Mouse (Mus musculus) hindbrain, embryonic 10.5 days (tissue): ENCODE data around the gene Lrsam1. TPM values are rescaled to one million over a fixed set of nuclear protein-coding genes. Genes with fewer than 3 reads are reported as not detected.

Experiments
- DNase-seq: peaks from one replicate; pipeline ENCODE4 v3.0.0-alpha.2; 2017; ENCODE audit warnings: low spot score
- H3K27ac ChIP-seq: fragments of 300-500 bp; sonication (generic); 2 replicates; pipeline ENCODE4 v1.5.1; 2016; ENCODE audit warnings: mild to moderate bottlenecking, moderate library complexity
- H3K27me3 ChIP-seq: fragments of 300-500 bp; sonication (generic); 2 replicates; pipeline ENCODE4 v1.6.1; 2016; ENCODE audit warnings: mild to moderate bottlenecking; ENCODE audit not compliant: poor library complexity, insufficient read depth, severe bottlenecking
- H3K36me3 ChIP-seq: fragments of 300-500 bp; sonication (generic); 2 replicates; pipeline ENCODE4 v1.6.1; 2016; ENCODE audit warnings: mild to moderate bottlenecking, moderate library complexity
- H3K4me1 ChIP-seq: fragments of 300-500 bp; sonication (generic); replicated peaks from 2 replicates; pipeline ENCODE4 v1.6.1; 2016; ENCODE audit warnings: mild to moderate bottlenecking
- H3K4me3 ChIP-seq: fragments of 300-500 bp; sonication (generic); 2 replicates; pipeline ENCODE4 v1.5.1; 2016; ENCODE audit warnings: mild to moderate bottlenecking, moderate library complexity
- H3K9me3 ChIP-seq: fragments of 300-500 bp; sonication (generic); 2 replicates; pipeline ENCODE4 v1.6.1; 2016; ENCODE audit warnings: mild to moderate bottlenecking, moderate library complexity
- WGBS: fragments of 180-500 bp; shearing (Covaris S2); methylation state at CpG from one replicate; pipeline ENCODE4 v1.1.7; 2016; 5-methylcytosine and 5-hydroxymethylcytosine counted together
- polyA plus RNA-seq: library from polyadenylated mRNA; unstranded; fragments of >200 nt; fragmentation: Nextera tagmentation; extraction: Ambion mirVana; gene quantifications from 2 replicates; pipeline ENCODE4 v1.2.1, GENCODE M21; 2016

Lrsam1 gene
- polyA plus RNA-seq, 1 experiment from 2014 or later = 11.5 TPM

DNA sequence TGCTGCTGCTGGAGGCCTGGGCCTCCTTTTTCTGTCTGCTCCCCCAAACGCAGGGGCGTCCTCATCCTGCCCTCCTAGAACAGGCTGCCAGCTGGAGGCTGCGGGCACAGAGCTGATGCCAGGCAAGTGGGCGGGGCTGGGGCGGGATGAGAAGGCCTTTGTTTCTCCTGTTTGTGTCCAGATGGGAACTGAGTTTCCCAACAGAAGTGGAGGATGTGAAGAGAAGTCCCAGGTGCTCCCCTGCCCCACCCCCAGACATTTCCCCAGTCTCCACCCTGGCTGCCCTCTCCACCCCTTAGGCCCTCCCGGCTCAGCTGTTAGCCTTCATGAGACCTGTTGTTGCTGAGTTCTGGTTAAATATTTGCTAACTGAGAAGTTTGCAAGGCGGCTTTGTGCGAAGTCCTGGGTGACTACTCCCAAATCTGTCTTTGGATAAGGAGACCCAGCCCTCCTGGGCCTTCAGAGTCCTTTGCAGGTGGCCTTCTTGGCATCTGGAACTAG, 65.8 kb downstream of the Lrsam1 start:
- H3K4me1 ChIP-seq = peaks cover 45% of the 10 kb centered on the region
- no peak overlapping the region for H3K4me3 ChIP-seq
- no peaks in the 10 kb centered on the region for H3K9me3 ChIP-seq
- H3K27me3 ChIP-seq = no peaks in the 10 kb centered on the region
- peaks cover 20% of the 10 kb centered on the region for H3K36me3 ChIP-seq
- WGBS = 43% methylated on average over 8 of the region's 8 CpGs
- no peak for DNase-seq
- H3K27ac ChIP-seq = peak overlapping the region; percentile 64

DNA sequence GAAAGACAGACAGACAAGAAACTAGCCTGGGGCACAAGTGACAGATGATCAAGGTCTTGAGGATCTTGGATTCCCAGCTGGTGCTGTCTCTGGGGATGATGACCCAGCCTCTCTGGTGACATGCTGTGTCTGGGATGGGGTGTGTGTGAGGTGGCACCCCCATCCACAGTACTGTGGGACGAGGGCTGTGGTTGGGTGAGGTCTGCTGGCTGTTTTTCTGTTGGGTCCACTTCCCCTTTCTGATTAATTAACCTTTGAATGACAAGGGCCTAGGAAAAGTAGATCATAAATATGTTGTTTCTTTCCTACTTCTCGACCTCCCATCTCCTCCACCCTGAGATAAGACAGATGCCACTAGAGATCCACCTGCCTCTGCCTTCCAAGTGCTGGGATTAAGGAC, 67.3 kb downstream of the Lrsam1 start:
- Histone ChIP-seq H3K4me1 (peaks cover 58% of the 10 kb centered on the region), H3K27ac (no peak overlapping the region), H3K27me3 (no peaks in the 10 kb centered on the region), H3K36me3 (peaks cover 20% of the 10 kb centered on the region), H3K4me3 (no peak overlapping the region), H3K9me3 (no peaks in the 10 kb centered on the region)
- 75% methylated on average over 2 of the region's 2 CpGs for WGBS
- DNase-seq = no peak

DNA sequence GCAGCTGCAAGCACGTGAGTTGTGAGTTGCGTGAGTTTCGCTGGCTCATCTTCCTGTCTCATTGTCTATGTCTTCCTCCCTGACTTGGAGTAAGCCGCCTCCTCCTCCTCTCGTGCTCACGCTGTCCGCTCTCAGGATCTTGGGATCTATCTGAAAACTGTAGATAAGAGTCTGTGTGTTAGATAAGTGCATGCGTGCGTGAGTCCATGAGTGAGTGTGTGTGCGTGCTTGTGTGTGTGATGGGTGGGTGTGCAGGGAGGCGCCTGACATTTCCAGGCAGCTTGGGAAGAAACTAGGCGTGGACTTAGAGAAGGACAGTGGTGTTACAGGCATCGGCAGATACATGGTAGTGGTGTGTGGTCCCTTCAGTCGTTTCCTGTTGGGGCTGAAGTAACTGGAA, 68.9 kb downstream of the Lrsam1 start:
- H3K36me3 ChIP-seq = peaks cover 20% of the 10 kb centered on the region
- WGBS = 89% methylated on average over 14 of the region's 14 CpGs

DNA sequence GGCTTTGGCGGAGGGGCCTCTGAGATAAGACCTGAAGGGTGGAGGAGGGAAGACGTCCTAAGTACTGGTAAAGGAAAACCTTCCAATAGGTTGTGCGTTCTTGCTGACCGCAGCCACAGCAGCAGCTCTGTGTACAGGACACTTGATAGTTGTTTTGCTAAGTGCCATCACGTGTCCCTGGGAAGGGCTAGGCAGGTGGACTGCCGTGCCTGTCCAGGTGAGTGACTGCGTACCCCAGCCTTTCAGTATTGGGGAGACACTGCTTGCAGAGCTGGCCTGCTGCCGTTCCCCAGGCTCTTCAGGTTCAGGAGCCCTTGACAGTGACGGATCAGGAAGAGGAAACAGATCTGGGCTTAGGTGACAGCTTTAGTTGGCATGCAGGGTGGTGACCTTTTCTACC, 70.1 kb downstream of the Lrsam1 start:
- Histone ChIP-seq H3K9me3 (no peaks in the 10 kb centered on the region), H3K27me3 (no peaks in the 10 kb centered on the region), H3K4me1 (peaks cover 62% of the 10 kb centered on the region), H3K36me3 (peaks cover 20% of the 10 kb centered on the region), H3K27ac (no peak overlapping the region; the same call in 1 of the 2 replicates), H3K4me3 (no peak overlapping the region)
- no peak for DNase-seq
- WGBS = 77% methylated on average over 9 of the region's 9 CpGs

More for the DNA sequence above, 68.9 kb downstream of the Lrsam1 start:
- Histone ChIP-seq H3K4me3 (no peak overlapping the region), H3K4me1 (peaks cover 66% of the 10 kb centered on the region), H3K9me3 (no peaks in the 10 kb centered on the region), H3K27ac (no peak overlapping the region), H3K27me3 (no peaks in the 10 kb centered on the region)
- DNase-seq = no peak

DNA sequence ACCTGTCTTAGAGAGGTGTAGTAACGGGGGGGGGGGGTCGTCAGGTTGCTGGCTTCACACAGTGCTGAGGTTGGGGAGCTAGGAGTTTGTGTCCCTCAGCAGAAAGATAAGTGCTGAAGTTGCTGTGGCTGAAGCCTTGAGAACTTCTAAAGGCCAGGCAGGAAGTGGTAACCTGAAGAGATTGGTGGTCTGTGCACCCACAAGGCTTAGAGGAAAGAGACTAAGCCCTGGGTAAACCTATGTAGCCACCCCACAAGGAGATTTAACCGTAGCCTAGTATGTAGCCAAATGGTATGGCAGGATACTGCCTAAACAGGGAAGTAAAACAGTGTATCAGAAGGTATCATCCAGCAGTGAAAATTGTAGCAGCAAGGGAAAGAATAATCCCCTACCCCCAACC, 71.1 kb downstream of the Lrsam1 start:
- peaks cover 56% of the 10 kb centered on the region for H3K4me1 ChIP-seq
- H3K27ac ChIP-seq = no peak overlapping the region
- no peak for DNase-seq
- no peaks in the 10 kb centered on the region for H3K27me3 ChIP-seq
- 84% methylated on average over 3 of the region's 3 CpGs for WGBS
- no peak overlapping the region for H3K4me3 ChIP-seq
- H3K36me3 ChIP-seq = peaks cover 20% of the 10 kb centered on the region
- no peaks in the 10 kb centered on the region for H3K9me3 ChIP-seq

DNA sequence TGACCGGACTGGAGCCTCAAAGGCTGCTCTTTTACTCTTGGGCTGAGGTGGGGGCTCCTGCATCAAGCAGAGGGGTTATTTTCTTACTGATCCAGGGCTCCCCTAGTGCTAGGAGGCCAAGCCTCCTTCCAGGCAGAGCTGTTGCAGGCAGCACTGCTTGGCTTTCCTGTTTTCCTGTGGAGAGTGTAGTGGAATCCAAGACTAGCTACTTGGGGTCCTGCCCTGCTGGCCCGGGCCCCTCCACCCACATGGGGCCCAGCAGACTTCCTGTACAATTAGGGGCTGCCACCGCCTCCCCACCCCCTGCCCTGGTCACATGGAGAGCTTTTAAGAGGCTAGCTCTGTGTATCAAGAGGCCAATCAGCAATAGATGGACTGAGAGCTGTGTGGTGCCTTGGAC, 72.9 kb downstream of the Lrsam1 start:
- Histone ChIP-seq H3K4me3 (0 out of 2 replicates have a peak overlapping the region, but pooled peaks have one; percentile 11), H3K36me3 (peaks cover 14% of the 10 kb centered on the region), H3K4me1 (peaks cover 68% of the 10 kb centered on the region), H3K9me3 (no peaks in the 10 kb centered on the region), H3K27ac (peak overlapping the region; percentile 81), H3K27me3 (no peaks in the 10 kb centered on the region)
- WGBS = 42% methylated on average over 3 of the region's 3 CpGs
- DNase-seq = peak; percentile 40

DNA sequence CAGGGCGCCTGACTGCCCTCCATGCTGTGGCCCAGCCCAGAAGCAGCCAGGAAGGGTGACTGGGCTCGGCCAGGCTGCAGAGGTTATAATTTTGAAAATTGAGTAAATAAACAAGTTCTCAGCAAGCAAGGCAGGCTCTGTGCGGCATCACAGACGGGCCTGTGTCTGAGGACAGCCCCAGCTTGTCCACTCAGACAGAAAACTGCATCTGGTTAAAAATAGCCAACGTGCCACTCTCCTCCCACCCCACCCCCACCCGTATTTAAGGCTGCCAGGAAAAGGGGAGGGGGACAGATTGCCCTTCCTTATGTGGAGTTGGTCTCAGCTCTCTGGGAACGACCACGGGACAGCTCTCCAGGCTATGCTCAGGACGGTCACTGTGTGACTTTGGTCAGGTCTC, 73.4 kb downstream of the Lrsam1 start:
- peak; percentile 39 for DNase-seq
- peaks cover 73% of the 10 kb centered on the region for H3K4me1 ChIP-seq
- peaks cover 10% of the 10 kb centered on the region for H3K36me3 ChIP-seq
- peak overlapping the region; percentile 81 for H3K27ac ChIP-seq
- no peaks in the 10 kb centered on the region for H3K27me3 ChIP-seq
- H3K4me3 ChIP-seq = peak overlapping the region; percentile 11; the same call in 1 of the 2 replicates
- H3K9me3 ChIP-seq = no peaks in the 10 kb centered on the region
- WGBS = 37% methylated on average over 9 of the region's 9 CpGs

DNA sequence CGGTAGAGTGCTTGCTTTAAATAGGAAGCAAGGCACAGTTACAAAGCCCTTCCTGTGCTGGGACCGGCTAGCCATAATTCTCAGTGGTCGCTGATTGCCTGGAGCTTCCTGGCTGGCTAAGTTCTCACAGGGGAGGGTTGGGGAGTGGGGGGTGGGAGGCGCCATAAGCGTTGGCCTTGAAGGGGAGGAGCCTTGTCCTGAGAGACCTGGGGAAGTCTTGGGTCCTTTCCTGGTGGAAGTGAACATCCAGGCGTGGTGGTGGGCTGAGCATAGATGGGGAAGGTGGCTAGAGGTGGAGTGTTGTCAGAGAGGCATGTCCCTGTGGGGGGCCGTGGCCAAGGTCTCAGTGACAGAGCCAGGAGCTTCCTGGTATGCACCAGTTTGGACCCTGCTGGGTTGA, 76.7 kb downstream of the Lrsam1 start:
- WGBS = 37% methylated on average over 7 of the region's 7 CpGs
- no peak for DNase-seq
- peaks cover 88% of the 10 kb centered on the region for H3K4me1 ChIP-seq
- H3K27ac ChIP-seq = peak overlapping the region; percentile 73
- H3K4me3 ChIP-seq = no peak overlapping the region
- H3K9me3 ChIP-seq = no peaks in the 10 kb centered on the region
- no peaks in the 10 kb centered on the region for H3K36me3 ChIP-seq
- no peaks in the 10 kb centered on the region for H3K27me3 ChIP-seq

DNA sequence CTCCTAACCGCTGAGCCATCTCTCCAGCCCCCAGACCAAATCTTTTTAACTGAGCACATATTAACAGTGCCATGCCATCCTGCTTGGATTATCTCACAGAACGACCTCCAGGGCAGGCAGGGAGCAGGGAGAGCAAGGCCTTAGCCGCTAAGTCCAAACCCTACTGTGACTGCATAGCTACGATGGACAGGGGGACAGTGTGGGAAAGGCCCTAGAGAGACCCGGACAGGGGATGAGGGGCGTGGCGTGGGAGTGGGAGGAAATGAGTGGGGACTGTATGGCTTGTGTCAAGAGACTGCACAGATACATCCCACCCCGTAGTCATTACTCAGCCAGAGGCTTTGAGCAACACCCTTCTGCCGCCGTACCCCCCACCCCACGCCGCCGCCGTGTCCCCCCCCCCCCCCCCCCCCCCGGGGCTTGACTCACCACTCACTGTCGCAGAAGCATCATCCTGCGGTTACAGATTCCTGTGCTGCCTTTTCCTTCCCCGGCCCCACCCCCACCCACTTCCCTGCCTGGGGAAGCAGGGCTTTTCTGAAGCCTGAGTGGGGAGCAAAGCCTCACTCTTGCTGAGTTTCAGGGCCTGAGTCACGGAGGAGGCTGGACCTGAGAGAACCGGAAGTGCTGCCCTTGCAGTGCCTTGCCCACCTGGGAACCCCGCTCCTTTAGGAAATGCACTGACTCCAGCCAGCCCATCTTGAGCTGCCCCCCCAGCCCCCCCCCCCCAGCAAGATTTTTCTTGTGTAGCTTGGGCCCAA, 79.0 kb downstream of the Lrsam1 start:
- no peak for DNase-seq
- Histone ChIP-seq H3K4me1 (peaks cover 89% of the 10 kb centered on the region), H3K4me3 (no peak overlapping the region), H3K27me3 (no peaks in the 10 kb centered on the region), H3K36me3 (no peaks in the 10 kb centered on the region), H3K27ac (peak overlapping the region; percentile 81), H3K9me3 (no peaks in the 10 kb centered on the region)
- 59% methylated on average over 16 of the region's 21 CpGs for WGBS

DNA sequence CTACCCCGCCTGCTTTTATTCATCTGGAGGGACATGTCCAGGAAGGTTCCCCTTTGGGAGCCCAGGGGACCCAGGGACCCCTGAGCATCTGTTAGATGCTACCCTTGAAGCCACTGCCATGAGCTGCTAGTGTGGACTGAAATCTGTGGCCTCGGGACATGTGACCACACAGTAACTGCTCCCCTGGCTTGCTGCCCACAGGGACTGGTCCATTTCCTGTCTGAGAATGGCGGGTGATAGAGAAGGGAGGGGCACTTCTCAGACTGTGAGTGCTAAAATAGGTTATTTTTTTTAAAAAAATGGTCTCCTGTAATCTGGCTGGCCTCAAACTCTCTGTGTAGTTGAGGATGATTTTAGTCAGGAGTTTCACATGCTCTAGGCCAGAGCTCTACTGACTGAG, 79.7 kb downstream of the Lrsam1 start:
- H3K27ac ChIP-seq = peak overlapping the region; percentile 81
- WGBS = 37% methylated on average over 3 of the region's 3 CpGs

DNA sequence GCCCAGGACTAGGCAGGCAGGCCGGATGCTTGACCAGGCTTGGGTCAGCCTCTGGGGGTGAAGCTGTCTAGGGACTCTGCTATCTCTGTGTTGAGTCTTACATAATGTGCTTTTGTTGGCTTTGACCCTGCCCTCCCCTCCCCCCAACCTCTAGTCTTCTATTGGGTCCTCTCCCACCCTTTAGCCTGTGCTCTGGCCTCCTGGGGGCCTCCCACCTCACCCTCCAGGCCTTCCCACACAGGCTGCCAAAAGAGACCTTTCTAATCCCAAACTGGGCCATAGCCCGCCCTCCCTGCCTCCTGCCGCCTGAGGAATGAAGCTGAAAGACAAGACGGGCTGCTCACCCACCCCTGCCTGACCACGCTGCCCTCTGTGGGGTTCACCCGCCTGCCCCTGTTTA, 80.4 kb downstream of the Lrsam1 start:
- peak overlapping the region; percentile 81 for H3K27ac ChIP-seq
- H3K9me3 ChIP-seq = no peaks in the 10 kb centered on the region
- DNase-seq = peak; percentile 31
- H3K27me3 ChIP-seq = 0 out of 2 replicates have a peak, but pooled peaks cover 3% of the 10 kb centered on the region
- 21% methylated on average over 6 of the region's 6 CpGs for WGBS
- H3K4me3 ChIP-seq = peak overlapping the region; percentile 18; the same call in 1 of the 2 replicates
- H3K4me1 ChIP-seq = peaks cover 95% of the 10 kb centered on the region
- no peaks in the 10 kb centered on the region for H3K36me3 ChIP-seq

More for the DNA sequence above, 79.7 kb downstream of the Lrsam1 start:
- no peaks in the 10 kb centered on the region for H3K9me3 ChIP-seq
- no peak overlapping the region for H3K4me3 ChIP-seq
- H3K4me1 ChIP-seq = peaks cover 90% of the 10 kb centered on the region
- DNase-seq = no peak
- H3K27me3 ChIP-seq = 0 out of 2 replicates have a peak, but pooled peaks cover 1% of the 10 kb centered on the region
- H3K36me3 ChIP-seq = no peaks in the 10 kb centered on the region

DNA sequence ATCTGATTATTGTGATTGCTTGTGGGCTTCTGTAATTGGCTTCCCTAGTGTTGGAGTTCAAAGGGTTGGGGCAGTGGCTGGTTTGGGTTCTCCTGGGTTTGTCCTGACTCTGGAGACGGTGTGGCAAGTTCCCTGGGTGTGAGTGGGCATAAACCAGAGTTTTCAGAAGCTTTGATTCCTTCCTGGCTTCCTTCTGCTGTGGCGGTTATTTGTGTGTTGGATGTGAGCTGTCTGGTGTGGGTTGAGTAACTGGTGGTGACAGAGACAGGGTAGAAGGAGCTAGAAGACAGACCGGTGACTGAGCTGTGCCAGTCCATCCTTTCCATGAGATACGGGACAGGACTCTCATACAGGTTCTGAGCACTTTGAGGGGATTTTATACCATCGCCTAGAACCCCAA, 81.8 kb downstream of the Lrsam1 start:
- H3K27ac ChIP-seq = peak overlapping the region; percentile 81
- 0 out of 2 replicates have a peak, but pooled peaks cover 3% of the 10 kb centered on the region for H3K27me3 ChIP-seq
- WGBS = 89% methylated on average over 5 of the region's 5 CpGs
- H3K9me3 ChIP-seq = no peaks in the 10 kb centered on the region
- no peak overlapping the region for H3K4me3 ChIP-seq
- H3K4me1 ChIP-seq = peaks cover 97% of the 10 kb centered on the region
- DNase-seq = no peak
- no peaks in the 10 kb centered on the region for H3K36me3 ChIP-seq

DNA sequence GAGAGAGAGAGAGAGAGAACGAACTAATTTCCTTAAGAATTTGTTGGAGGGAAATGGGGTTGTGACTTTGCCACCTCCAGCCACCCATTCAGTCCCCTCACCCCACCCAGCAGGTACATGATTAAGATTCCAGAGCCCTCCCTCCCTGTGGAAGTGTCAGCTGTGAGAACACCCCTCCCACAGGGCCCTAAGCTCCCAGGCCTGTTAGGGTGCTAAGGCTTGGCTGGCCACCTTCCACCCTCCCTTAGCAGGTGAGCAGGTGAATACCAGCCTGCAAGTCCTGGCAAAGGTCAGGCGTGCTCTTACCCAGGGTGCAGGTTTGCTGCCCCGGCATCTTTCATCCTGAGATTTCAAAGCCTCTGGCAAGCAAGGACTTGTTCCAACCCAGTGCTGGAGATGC, 83.0 kb downstream of the Lrsam1 start:
- H3K36me3 ChIP-seq = no peaks in the 10 kb centered on the region
- H3K9me3 ChIP-seq = no peaks in the 10 kb centered on the region
- WGBS = 74% methylated on average over 3 of the region's 3 CpGs
- peak overlapping the region; percentile 81 for H3K4me3 ChIP-seq
- H3K27me3 ChIP-seq = 0 out of 2 replicates have a peak, but pooled peaks cover 3% of the 10 kb centered on the region
- H3K27ac ChIP-seq = no peak overlapping the region
- H3K4me1 ChIP-seq = peaks cover 96% of the 10 kb centered on the region
- DNase-seq = no peak
